Mouse (Mus musculus): ENCODE results near the gene Ephb1. TPM values are rescaled to one million over a fixed set of nuclear protein-coding genes. Genes with fewer than 3 reads are reported as not detected.

The Ephb1 gene
- polyA plus RNA-seq, 1 experiment: not detected

DNA sequence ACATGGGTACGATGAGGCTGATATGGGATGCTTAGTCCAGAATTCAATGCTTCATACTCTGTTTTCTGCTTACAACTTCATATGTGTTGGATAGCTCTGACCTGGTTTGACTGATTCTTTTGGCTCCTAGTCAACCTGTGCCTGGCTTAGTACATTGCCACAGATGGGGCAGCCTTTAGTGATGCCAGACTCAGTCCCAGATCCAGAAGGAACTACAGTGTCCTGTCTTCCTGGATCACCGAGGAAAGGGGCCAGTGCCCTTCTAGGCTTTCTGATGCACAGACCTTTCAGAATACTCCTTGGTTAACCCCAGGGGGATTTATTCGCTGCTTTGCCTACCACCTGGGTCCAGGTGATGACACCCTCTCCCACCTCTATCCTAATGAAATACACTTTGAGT lies 66.1 kb downstream of the Ephb1 start:
- TF ChIP-seq CTCF (IDR thresholded peaks at IDR 0.05; ENCODE audit: insufficient read depth, low read depth, low read length): no peak
- TF ChIP-seq POLR2A (IDR thresholded peaks at IDR 0.05; ENCODE audit: insufficient read depth, low read depth, low read length): no peak
- no peak overlapping the region for H3K27ac ChIP-seq (ENCODE audit: insufficient read depth, low read depth, low read length)
- no peak overlapping the region for H3K4me3 ChIP-seq (ENCODE audit: insufficient read depth, low read depth, low read length)
- WGBS: 93% methylated on average over 3 of the region's 3 CpGs
- H3K4me1 ChIP-seq (ENCODE audit: control insufficient read depth, insufficient read depth, low read length): no peaks in the 10 kb centered on the region

DNA sequence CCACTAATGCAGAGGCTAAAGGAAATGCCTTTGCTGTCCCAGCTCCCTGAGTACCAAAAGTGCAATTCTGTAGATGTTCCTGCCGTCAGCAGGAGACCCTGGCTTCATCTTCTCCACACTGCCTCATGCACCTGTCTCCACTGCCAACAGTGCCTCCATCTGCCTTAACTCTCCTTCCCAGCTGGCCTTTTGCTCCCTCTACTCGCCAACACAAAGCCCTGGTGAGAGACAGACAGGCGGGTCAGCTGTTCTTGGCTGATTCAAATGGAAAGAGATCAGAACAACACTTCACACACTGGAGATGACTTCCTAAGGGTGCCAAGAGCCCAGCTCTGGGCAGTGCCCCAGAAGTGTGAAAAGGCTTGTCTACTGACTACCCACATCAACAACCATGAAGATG lies 78.6 kb downstream of the Ephb1 start:
- 76% methylated on average over 3 of the region's 3 CpGs for WGBS
- Histone ChIP-seq H3K4me3 (ENCODE audit: insufficient read depth, low read depth, low read length) (no peak overlapping the region), H3K27ac (ENCODE audit: insufficient read depth, low read depth, low read length) (no peak overlapping the region), H3K4me1 (ENCODE audit: control insufficient read depth, insufficient read depth, low read length) (no peaks in the 10 kb centered on the region)
- TF ChIP-seq CTCF (IDR thresholded peaks at IDR 0.05; ENCODE audit: insufficient read depth, low read depth, low read length): no peak

DNA sequence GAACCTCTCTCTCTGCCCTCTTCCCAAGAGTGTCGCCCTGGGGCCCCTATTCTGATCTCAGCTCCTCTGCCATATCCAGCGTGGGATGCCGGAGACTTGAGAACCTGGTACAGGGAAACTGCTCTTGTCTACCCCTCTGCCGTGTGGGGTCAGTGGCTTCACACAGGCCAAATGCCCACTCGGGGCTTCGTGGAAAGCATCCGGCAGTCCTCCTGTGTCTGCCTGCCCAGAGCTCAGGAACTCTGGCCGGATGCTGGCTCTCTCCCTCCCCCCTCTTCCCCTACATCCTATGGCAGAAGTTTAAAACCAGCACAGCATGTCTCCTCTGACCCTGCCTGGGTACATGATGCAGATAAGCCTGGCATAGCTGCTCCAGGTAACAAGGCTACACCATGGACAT lies 80.5 kb downstream of the Ephb1 start:
- 92% methylated on average over 8 of the region's 8 CpGs for WGBS
- TF ChIP-seq POLR2A (IDR thresholded peaks at IDR 0.05; ENCODE audit: insufficient read depth, low read depth, low read length) (no peak), CTCF (IDR thresholded peaks at IDR 0.05; ENCODE audit: insufficient read depth, low read depth, low read length) (no peak)
- no peak overlapping the region for H3K4me3 ChIP-seq (ENCODE audit: insufficient read depth, low read depth, low read length)
- no peaks in the 10 kb centered on the region for H3K4me1 ChIP-seq (ENCODE audit: control insufficient read depth, insufficient read depth, low read length)
- H3K27ac ChIP-seq (ENCODE audit: insufficient read depth, low read depth, low read length): no peak overlapping the region

GRCm38 (mm10) chr9:102273469-102273808 lies 81.1 kb downstream of the Ephb1 start:
- H3K27ac ChIP-seq (ENCODE audit: insufficient read depth, low read depth, low read length): no peak overlapping the region
- H3K4me3 ChIP-seq (ENCODE audit: insufficient read depth, low read depth, low read length): no peak overlapping the region
- 78% methylated on average over 6 of the region's 6 CpGs for WGBS
- no peak for TF ChIP-seq POLR2A (IDR thresholded peaks at IDR 0.05; ENCODE audit: insufficient read depth, low read depth, low read length)
- no peak for TF ChIP-seq CTCF (IDR thresholded peaks at IDR 0.05; ENCODE audit: insufficient read depth, low read depth, low read length)
- H3K4me1 ChIP-seq (ENCODE audit: control insufficient read depth, insufficient read depth, low read length): no peaks in the 10 kb centered on the region

DNA sequence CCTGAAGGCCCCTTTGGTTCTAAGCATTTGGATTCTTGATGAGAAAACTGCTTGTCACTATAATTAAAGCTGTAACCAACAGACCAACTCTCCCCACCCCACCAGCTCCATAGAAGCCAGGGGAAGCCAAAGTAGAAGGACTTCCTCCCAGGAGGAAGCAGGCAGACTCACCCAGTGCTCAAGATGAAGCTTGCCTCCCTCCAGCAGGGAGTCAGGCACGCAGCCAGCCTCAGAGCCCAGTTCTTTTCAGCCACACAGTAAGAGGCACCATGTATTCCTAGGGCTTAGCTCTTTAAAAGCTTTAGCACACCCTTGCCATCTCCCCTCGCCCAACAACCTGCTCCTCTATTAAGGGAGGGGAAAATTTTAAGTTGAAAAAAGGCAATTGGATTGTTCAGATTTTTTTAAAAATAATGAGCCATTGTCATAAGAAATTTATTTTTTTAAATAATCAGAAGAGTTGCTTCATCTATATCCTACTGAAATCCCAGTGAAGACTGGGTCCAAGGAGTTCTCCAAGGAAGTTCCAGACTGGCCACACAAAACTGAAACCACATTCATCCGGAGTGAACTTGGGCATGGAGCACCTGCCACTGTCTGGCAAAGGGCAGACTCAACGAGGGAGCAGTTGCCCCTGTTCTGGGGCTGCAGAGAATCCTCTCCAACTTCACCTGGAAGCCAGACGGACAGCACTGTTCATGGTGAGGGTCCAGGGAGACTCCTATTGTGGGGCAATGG lies 81.6 kb downstream of the Ephb1 start:
- 79% methylated on average over 5 of the region's 5 CpGs for WGBS
- H3K27ac ChIP-seq (ENCODE audit: insufficient read depth, low read depth, low read length): no peak overlapping the region
- TF ChIP-seq CTCF (IDR thresholded peaks at IDR 0.05; ENCODE audit: insufficient read depth, low read depth, low read length): no peak
- TF ChIP-seq POLR2A (IDR thresholded peaks at IDR 0.05; ENCODE audit: insufficient read depth, low read depth, low read length): no peak

DNA sequence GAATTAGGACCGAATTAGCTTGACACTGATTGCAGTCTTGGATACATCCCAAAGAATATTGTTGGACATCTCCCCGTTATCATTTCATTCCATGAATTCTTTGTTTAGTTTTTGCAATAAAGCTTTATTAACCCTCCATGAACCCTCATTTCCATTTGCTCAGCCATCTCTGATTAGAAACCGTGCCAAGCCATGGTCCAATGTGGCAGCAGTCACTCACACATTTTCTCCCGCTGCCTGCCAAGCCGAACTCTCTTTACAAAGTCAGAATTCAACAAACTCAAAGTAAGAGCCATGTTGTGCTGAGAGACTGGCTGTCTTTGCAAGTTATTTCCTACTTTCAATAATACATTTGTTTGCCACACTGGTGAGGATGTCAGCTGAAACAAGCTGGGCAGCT lies 84.0 kb downstream of the Ephb1 start:
- Histone ChIP-seq H3K4me1 (ENCODE audit: control insufficient read depth, insufficient read depth, low read length) (peaks cover 8% of the 10 kb centered on the region), H3K4me3 (ENCODE audit: insufficient read depth, low read depth, low read length) (no peak overlapping the region), H3K27ac (ENCODE audit: insufficient read depth, low read depth, low read length) (no peak overlapping the region)
- TF ChIP-seq CTCF (IDR thresholded peaks at IDR 0.05; ENCODE audit: insufficient read depth, low read depth, low read length): no peak
- TF ChIP-seq POLR2A (IDR thresholded peaks at IDR 0.05; ENCODE audit: insufficient read depth, low read depth, low read length): no peak
- WGBS: 78% methylated on average over 5 of the region's 5 CpGs

More for the DNA sequence above, 81.6 kb downstream of the Ephb1 start:
- H3K4me3 ChIP-seq (ENCODE audit: insufficient read depth, low read depth, low read length): no peak overlapping the region
- peaks cover 1% of the 10 kb centered on the region for H3K4me1 ChIP-seq (ENCODE audit: control insufficient read depth, insufficient read depth, low read length)

DNA sequence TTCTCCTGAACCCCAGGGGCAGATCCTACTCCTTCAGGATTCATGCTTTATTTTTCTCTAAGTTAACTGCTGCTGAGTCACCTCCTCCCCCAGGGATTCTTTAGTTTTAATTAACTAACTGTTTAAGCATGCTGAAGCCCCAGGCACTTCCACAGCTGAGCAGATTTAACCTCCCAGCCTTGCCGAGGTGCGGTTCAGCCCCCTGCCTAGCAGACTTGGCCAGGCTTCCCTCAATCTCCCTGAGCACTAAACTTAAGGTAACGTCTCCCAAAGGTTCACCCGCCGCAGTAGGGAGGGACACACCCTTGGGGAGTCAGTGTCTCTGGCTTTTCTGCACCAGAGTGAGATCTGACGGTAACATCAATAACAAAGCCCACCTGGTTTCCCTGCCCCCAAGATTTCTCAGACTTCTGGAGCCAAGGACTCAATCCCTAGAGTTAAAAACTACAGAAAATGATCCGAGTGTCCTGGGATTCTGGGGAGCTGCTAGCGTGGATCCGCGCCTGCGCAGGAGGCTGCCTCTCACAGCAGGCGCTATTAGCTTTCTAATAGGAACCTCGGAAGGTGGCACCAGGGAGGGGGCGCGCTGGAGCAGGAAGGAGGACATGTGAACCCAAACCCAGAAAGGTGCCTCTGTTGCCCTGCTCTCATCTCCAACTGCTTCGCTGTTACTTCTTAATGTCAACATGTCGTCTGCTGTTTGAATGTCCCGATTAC lies 87.0 kb downstream of the Ephb1 start:
- peaks cover 8% of the 10 kb centered on the region for H3K4me1 ChIP-seq (ENCODE audit: control insufficient read depth, insufficient read depth, low read length)
- no peak overlapping the region for H3K27ac ChIP-seq (ENCODE audit: insufficient read depth, low read depth, low read length)
- TF ChIP-seq CTCF (IDR thresholded peaks at IDR 0.05; ENCODE audit: insufficient read depth, low read depth, low read length) (no peak), POLR2A (IDR thresholded peaks at IDR 0.05; ENCODE audit: insufficient read depth, low read depth, low read length) (no peak)
- WGBS: 2% methylated on average over 18 of the region's 18 CpGs
- peak overlapping the region; percentile 30 for H3K4me3 ChIP-seq (ENCODE audit: insufficient read depth, low read depth, low read length)

DNA sequence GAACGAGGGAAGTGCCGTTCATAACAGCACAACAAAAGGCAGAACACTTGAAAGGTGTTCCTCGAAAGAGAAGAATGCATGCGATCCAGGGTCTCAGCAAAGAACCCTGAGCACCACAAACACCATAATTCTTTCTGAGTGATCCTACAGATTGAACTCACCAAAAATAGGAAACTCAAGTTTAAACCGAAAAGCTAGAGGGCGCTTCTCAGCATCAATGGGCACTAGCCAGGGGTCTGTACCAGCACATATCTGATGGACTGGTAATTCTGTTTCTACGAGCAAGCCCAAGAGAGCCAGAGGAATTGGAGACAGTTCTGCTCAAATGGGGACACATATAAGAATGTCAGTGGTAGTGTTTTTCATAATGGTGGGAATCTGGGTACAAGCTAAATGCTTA lies 90.7 kb downstream of the Ephb1 start:
- Histone ChIP-seq H3K4me1 (ENCODE audit: control insufficient read depth, insufficient read depth, low read length) (peaks cover 8% of the 10 kb centered on the region), H3K27ac (ENCODE audit: insufficient read depth, low read depth, low read length) (no peak overlapping the region), H3K4me3 (ENCODE audit: insufficient read depth, low read depth, low read length) (no peak overlapping the region)
- no peak for TF ChIP-seq CTCF (IDR thresholded peaks at IDR 0.05; ENCODE audit: insufficient read depth, low read depth, low read length)
- no peak for TF ChIP-seq POLR2A (IDR thresholded peaks at IDR 0.05; ENCODE audit: insufficient read depth, low read depth, low read length)
- 38% methylated on average over 7 of the region's 7 CpGs for WGBS

GRCm38 (mm10) chr9:102262100-102262501 lies 92.4 kb downstream of the Ephb1 start:
- Histone ChIP-seq H3K4me3 (ENCODE audit: insufficient read depth, low read depth, low read length) (no peak overlapping the region), H3K27ac (ENCODE audit: insufficient read depth, low read depth, low read length) (no peak overlapping the region), H3K4me1 (ENCODE audit: control insufficient read depth, insufficient read depth, low read length) (no peaks in the 10 kb centered on the region)
- 67% methylated on average over 4 of the region's 4 CpGs for WGBS
- TF ChIP-seq CTCF (IDR thresholded peaks at IDR 0.05; ENCODE audit: insufficient read depth, low read depth, low read length) (no peak), POLR2A (IDR thresholded peaks at IDR 0.05; ENCODE audit: insufficient read depth, low read depth, low read length) (no peak)

All from olfactory bulb, adult 2 months (tissue).